Mouse (Mus musculus): ENCODE results near the gene Ptpro.
A peak's percentile ranks its signal among the peaks of the same experiment; 100 is the strongest.

The Ptpro gene

GRCm38 (mm10) chr6:137252194-137252886 is at the start of gene Ptpro:
TSS of gene Ptpro (plus strand) at chr6:137252319.
- peak; percentile 81 for DNase-seq

GRCm38 (mm10) chr6:137202661-137203060 is 49.5 kb upstream of the Ptpro start:
- peak; percentile 56 for DNase-seq

GRCm38 (mm10) chr6:137205662-137206400 is 46.3 kb upstream of the Ptpro start:
- peak; percentile 58 for DNase-seq

GRCm38 (mm10) chr6:137207126-137207525 is 45.0 kb upstream of the Ptpro start:
- DNase-seq, result peak; percentile 53

GRCm38 (mm10) chr6:137209992-137210391 is 42.1 kb upstream of the Ptpro start:
- peak; percentile 94 for DNase-seq

- peak; percentile 75 for DNase-seq
These were observed 41.1 kb upstream of the Ptpro start for GRCm38 (mm10) chr6:137210991-137211390.

- DNase-seq, result no peak
These were observed 40.7 kb upstream of the Ptpro start for GRCm38 (mm10) chr6:137211441-137211840.

GRCm38 (mm10) chr6:137217841-137218463 is 34.2 kb upstream of the Ptpro start:
- peak; percentile 52 for DNase-seq

- DNase-seq, result no peak
These were observed 746 bp downstream of the Ptpro start for GRCm38 (mm10) chr6:137252887-137253242.

- DNase-seq, result no peak
These were observed 1.3 kb downstream of the Ptpro start for GRCm38 (mm10) chr6:137253415-137253814.

- DNase-seq, result no peak
These were observed 8.9 kb downstream of the Ptpro start for GRCm38 (mm10) chr6:137261033-137261432.

- DNase-seq, result no peak
These were observed 10.0 kb downstream of the Ptpro start for GRCm38 (mm10) chr6:137262087-137262486.

- DNase-seq, result no peak
These were observed 15.9 kb downstream of the Ptpro start for GRCm38 (mm10) chr6:137268019-137268418.

- DNase-seq, result no peak
These were observed 16.5 kb downstream of the Ptpro start for GRCm38 (mm10) chr6:137268592-137268991.

GRCm38 (mm10) chr6:137272513-137272912 is 20.4 kb downstream of the Ptpro start:
- no peak for DNase-seq

- DNase-seq, result no peak
These were observed 25.5 kb downstream of the Ptpro start for GRCm38 (mm10) chr6:137277587-137277994.

GRCm38 (mm10) chr6:137279576-137279975 is 27.5 kb downstream of the Ptpro start:
- DNase-seq, result peak; percentile 23

GRCm38 (mm10) chr6:137281541-137282049 is 29.5 kb downstream of the Ptpro start:
- DNase-seq, result peak; percentile 82

- no peak for DNase-seq
These were observed 29.9 kb downstream of the Ptpro start for GRCm38 (mm10) chr6:137282050-137282449.

GRCm38 (mm10) chr6:137286376-137286775 is 34.3 kb downstream of the Ptpro start:
- no peak for DNase-seq

- DNase-seq, result peak; percentile 68
These were observed 35.7 kb downstream of the Ptpro start for GRCm38 (mm10) chr6:137287788-137288187.

- peak; percentile 5 for DNase-seq
These were observed 36.1 kb downstream of the Ptpro start for GRCm38 (mm10) chr6:137288264-137288663.

GRCm38 (mm10) chr6:137292421-137292820 is 40.3 kb downstream of the Ptpro start:
- DNase-seq, result no peak
